Mouse (Mus musculus) lung, adult 2 months (tissue): ENCODE measurements at regions not wholly inside any gene's neighbourhood (a gene's known extent, or its start where the extent isn't known, plus 50 kb on each side); places are given as distances from the start of the nearest gene placed in this dataset.

Experiments used
- CTCF ChIP-seq: fragments of 200-500 bp; IDR thresholded peaks from 2 replicates; pipeline ENCODE4 v1.5.1; 2011; ENCODE audit warnings: mild to moderate bottlenecking, low read length, control low read depth; ENCODE audit not compliant: insufficient read depth
- POLR2A ChIP-seq: fragments of 200-500 bp; IDR thresholded peaks from 2 replicates; pipeline ENCODE4 v1.6.1; 2011; ENCODE audit warnings: low read depth, mild to moderate bottlenecking, control low read depth, low read length, borderline replicate concordance; ENCODE audit errors: extremely low read depth

GRCm38 (mm10) chr13:75542946-75543327 is 163.6 kb upstream of the Ell2 start:
- no peak for TF ChIP-seq CTCF
- no peak for TF ChIP-seq POLR2A
